Mouse (Mus musculus) limb, embryonic 11.5 days (tissue): ENCODE measurements around the gene Epha10. TPM values are rescaled to one million over a fixed set of nuclear protein-coding genes. Genes with fewer than 3 reads are reported as not detected.

ENCODE experiments used
- ATAC-seq: fragments of 200-750 bp; cut with Nextera tagmentation; 2 replicates; pipeline ENCODE4 v1.8.0; 2017; ENCODE audit warnings: low read depth; ENCODE audit not compliant: insufficient number of reproducible peaks, low FRiP score, low TSS enrichment
- DNase-seq: peaks from one replicate; pipeline ENCODE4 v3.0.0-alpha.2; 2015; ENCODE audit warnings: low spot score
- H3K27ac ChIP-seq: fragments of 300-500 bp; sonication (generic); replicated peaks from 2 replicates; pipeline ENCODE4 v1.5.1; 2014; ENCODE audit warnings: low read depth, mild to moderate bottlenecking, low read length
- H3K27me3 ChIP-seq: fragments of 300-500 bp; sonication (generic); 2 replicates; pipeline ENCODE4 v1.6.1; 2014; ENCODE audit warnings: mild to moderate bottlenecking, low read length, mixed read lengths; ENCODE audit not compliant: control insufficient read depth, insufficient read depth
- H3K36me3 ChIP-seq: fragments of 300-500 bp; sonication (generic); 2 replicates; pipeline ENCODE4 v1.6.1; 2014; ENCODE audit warnings: mild to moderate bottlenecking, low read length, moderate library complexity, mixed read lengths; ENCODE audit not compliant: control insufficient read depth, insufficient read depth
- H3K4me1 ChIP-seq: fragments of 300-500 bp; sonication (generic); 2 replicates; pipeline ENCODE4 v1.6.1; 2014; ENCODE audit warnings: low read length, mixed read lengths; ENCODE audit not compliant: control insufficient read depth, insufficient read depth
- H3K4me2 ChIP-seq: fragments of 300-500 bp; sonication (generic); 2 replicates; pipeline ENCODE4 v1.6.1; 2014; ENCODE audit warnings: low read depth, mild to moderate bottlenecking, moderate library complexity; ENCODE audit not compliant: severe bottlenecking
- H3K4me3 ChIP-seq: fragments of 300-500 bp; sonication (generic); 2 replicates; pipeline ENCODE4 v1.5.1; 2014; ENCODE audit warnings: low read depth, low read length
- H3K9ac ChIP-seq: fragments of 300-500 bp; sonication (generic); 2 replicates; pipeline ENCODE4 v1.6.1; 2014; ENCODE audit warnings: mild to moderate bottlenecking, low read length
- H3K9me3 ChIP-seq: fragments of 300-500 bp; sonication (generic); 2 replicates; pipeline ENCODE4 v1.6.1; 2016; ENCODE audit warnings: low read length; ENCODE audit not compliant: control insufficient read depth
- WGBS: fragments of 180-500 bp; shearing (Covaris S2); extraction: QIAGEN DNeasy Blood & Tissue Kit; methylation state at CpG from one replicate; pipeline ENCODE4 v1.1.7; 2014; 5-methylcytosine and 5-hydroxymethylcytosine counted together
- polyA plus RNA-seq: library from polyadenylated mRNA; unstranded; fragments of >200 nt; fragmentation: Nextera tagmentation; extraction: Ambion mirVana; gene quantifications from 2 replicates; pipeline ENCODE4 v1.2.1, GENCODE M21; 2014

Gene Epha10
- 0.10 and 0.17 TPM in 2 replicates for polyA plus RNA-seq

DNA sequence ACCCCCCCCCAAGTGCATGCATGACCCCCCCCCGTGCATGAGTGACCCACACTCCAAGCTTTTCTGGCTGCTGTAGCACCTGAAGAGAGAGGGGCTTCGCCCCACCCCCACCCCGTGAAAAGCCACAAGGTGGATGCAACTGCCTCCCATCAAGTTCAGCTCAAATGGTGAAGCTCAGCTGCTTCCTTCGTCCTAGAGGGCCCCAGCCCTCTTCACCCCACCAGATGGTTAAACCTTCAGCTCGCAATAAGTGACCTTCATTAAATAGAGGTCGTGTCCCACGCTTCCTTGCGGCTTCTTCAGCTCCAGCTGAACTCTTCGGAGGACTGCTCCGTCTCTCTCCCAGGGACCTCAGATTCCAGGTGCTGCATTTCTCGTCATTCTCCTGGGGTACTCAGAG, at the start of gene Epha10:
Gene Epha10, plus strand, starts transcription at position 301 of the 400 bp plus-strand sequence.
- Histone ChIP-seq H3K4me2 (peak within 1 kb of the TSS; percentile 51), H3K4me1 (peaks cover 7% of the 10 kb centered on the region; the same call in 1 of the 2 replicates), H3K27me3 (peaks cover 60% of the 10 kb centered on the region), H3K27ac (no peak within 1 kb of the TSS), H3K9ac (no peak within 1 kb of the TSS), H3K4me3 (peak within 1 kb of the TSS; percentile 22), H3K9me3 (no peaks in the 10 kb centered on the region), H3K36me3 (no peaks in the 10 kb centered on the region)
- WGBS, result 8% methylated on average over 11 of the region's 11 CpGs
- ATAC-seq (no peak), DNase-seq (no peak)

DNA sequence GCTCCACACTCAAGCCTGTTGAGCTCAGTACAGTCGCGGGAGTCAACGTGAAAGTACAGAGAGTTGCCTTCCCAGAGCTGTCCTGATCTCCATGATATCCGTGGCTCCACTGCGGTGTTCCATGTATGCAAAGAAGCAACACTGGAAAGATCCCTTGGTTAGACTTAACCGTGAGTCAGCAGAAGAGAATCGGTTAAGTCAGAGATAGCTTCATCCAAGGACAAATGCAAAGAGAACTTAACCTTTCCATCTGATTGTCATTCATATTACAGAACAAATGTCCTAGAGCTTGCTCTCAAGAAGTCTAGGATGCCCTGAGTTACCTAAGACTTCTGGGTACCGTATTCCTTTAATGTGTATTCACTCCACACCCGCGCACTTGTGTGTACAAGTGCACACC, 47.9 kb upstream of the Epha10 start:
- ATAC-seq, result no peak

DNA sequence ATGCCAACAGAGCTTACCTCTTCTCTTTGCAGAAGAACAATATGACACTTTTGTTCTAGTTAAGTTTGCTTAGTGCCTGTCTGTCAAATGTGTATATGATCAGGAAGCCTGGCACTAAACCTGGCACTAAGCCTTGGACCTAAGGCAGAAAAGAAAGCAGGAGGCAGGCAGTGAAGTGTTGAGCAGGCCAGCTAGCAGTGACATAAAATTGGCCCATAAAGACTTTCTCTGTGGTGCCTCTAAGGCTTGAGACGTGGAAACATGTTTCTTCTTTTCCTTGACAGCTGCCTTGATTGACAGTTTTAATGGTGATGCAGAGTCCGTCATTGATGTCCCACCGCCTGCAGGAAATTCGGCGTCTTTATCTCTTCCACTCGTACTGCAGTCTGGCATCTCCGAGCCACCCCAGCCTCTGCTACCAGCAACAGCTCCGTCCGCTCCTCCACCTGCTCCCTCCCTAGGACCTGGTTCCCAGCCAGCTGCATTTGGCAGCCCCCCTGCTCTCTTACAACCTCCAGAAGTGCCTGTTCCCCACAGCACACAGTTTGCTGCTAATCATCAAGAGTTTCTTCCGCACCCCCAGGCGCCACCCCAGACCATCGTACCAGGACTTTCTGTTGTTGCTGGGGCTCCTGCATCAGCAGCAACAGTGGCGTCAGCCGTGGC, 42.5 kb upstream of the Epha10 start:
- no peak overlapping the region for H3K9ac ChIP-seq

More for the DNA sequence above, 47.9 kb upstream of the Epha10 start:
- Histone ChIP-seq H3K4me3 (no peak overlapping the region), H3K27me3 (no peaks in the 10 kb centered on the region), H3K4me1 (no peaks in the 10 kb centered on the region), H3K27ac (no peak overlapping the region), H3K36me3 (no peaks in the 10 kb centered on the region; the same call in none of the 2 replicates), H3K9me3 (no peaks in the 10 kb centered on the region), H3K9ac (no peak overlapping the region), H3K4me2 (no peak overlapping the region)
- WGBS, result 95% methylated on average over 10 of the region's 10 CpGs
- DNase-seq, result no peak

DNA sequence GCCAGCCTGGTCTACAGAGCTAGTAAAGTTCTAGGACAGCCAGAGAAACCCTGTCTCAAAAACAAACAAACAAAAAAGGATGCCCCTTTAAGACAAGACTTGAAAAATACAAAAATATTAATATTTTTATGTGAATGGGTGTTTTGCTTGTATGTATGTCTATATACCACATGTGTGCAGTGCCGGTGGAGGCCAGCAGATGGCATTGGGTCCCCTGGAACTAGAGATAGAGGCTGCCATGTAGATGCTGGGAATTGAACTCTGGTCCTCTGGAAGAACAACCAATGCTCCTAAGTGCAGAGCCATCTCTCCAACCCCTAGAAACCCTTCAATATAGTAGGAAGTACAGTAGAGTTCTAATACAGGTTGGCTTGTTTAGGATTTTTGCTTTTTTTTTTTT, 39.7 kb upstream of the Epha10 start:
- Histone ChIP-seq H3K9ac (no peak overlapping the region), H3K9me3 (no peaks in the 10 kb centered on the region), H3K4me3 (no peak overlapping the region), H3K27me3 (no peaks in the 10 kb centered on the region), H3K4me2 (no peak overlapping the region), H3K36me3 (peaks cover 22% of the 10 kb centered on the region), H3K4me1 (no peaks in the 10 kb centered on the region), H3K27ac (no peak overlapping the region)
- DNase-seq, result no peak
- WGBS, result 94% methylated on average over 1 of the region's 1 CpGs
- no peak for ATAC-seq

More for the DNA sequence above, 42.5 kb upstream of the Epha10 start:
- Histone ChIP-seq H3K27ac (no peak overlapping the region), H3K4me3 (no peak overlapping the region), H3K36me3 (peaks cover 22% of the 10 kb centered on the region), H3K9me3 (no peaks in the 10 kb centered on the region), H3K4me2 (no peak overlapping the region), H3K27me3 (no peaks in the 10 kb centered on the region), H3K4me1 (no peaks in the 10 kb centered on the region)
- WGBS, result 86% methylated on average over 14 of the region's 14 CpGs
- ATAC-seq (no peak), DNase-seq (no peak)

DNA sequence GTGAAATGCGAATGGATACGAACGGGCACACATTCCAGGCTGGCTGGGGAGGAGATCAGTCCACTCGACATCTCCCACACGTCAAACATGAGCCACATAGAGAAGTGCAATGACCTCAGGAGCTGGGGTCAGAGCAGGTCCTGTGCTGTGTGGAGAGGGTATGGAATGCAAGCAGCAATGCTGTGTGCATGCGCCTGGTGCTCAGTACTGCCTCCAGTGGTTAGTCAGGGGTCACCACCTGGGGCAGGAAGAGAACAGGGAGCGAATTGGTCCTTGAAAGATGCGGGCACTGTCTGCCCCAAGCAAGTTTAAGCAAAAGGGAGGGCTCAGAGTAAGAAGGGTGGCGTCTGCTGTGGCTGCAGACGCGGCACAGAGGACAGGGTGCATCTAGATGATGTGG, 37.2 kb upstream of the Epha10 start:
- no peak overlapping the region for H3K9ac ChIP-seq
- 0 out of 2 replicates have a peak, but pooled peaks cover 4% of the 10 kb centered on the region for H3K4me1 ChIP-seq
- DNase-seq (peak; percentile 58), ATAC-seq (no peak)
- no peak overlapping the region for H3K4me2 ChIP-seq
- H3K36me3 ChIP-seq, result peaks cover 17% of the 10 kb centered on the region; the same call in 1 of the 2 replicates
- 59% methylated on average over 11 of the region's 11 CpGs for WGBS
- no peak overlapping the region for H3K27ac ChIP-seq
- H3K9me3 ChIP-seq, result no peaks in the 10 kb centered on the region
- no peak overlapping the region for H3K4me3 ChIP-seq
- no peaks in the 10 kb centered on the region for H3K27me3 ChIP-seq

DNA sequence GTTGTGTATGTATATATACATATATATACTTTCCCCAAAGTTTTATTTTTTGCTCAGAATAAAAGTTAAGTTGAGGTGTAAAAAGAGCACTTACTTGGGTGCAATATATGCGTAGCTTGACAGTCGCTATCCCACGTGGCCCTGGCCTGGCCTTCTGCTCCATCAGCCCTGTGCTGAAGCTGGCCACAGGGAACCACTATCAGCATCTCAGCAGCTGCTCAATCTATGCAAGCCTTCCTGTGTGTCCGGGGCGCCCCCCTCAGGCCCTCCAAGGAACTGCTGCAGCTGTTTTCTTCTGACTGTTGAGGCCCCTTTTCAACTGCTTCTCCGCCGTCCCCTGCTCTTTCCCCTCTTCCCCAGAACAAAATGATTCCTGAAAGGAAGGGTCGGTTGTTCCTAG, 33.1 kb upstream of the Epha10 start:
- DNase-seq, result peak; percentile 85
- no peak overlapping the region for H3K9ac ChIP-seq
- 8% methylated on average over 8 of the region's 8 CpGs for WGBS
- no peak for ATAC-seq
- no peaks in the 10 kb centered on the region for H3K9me3 ChIP-seq
- H3K4me3 ChIP-seq, result no peak overlapping the region
- H3K36me3 ChIP-seq, result peaks cover 6% of the 10 kb centered on the region; the same call in 1 of the 2 replicates
- no peaks in the 10 kb centered on the region; the same call in 1 of the 2 replicates for H3K27me3 ChIP-seq
- H3K27ac ChIP-seq, result no peak overlapping the region
- peaks cover 17% of the 10 kb centered on the region for H3K4me1 ChIP-seq
- H3K4me2 ChIP-seq, result no peak overlapping the region

DNA sequence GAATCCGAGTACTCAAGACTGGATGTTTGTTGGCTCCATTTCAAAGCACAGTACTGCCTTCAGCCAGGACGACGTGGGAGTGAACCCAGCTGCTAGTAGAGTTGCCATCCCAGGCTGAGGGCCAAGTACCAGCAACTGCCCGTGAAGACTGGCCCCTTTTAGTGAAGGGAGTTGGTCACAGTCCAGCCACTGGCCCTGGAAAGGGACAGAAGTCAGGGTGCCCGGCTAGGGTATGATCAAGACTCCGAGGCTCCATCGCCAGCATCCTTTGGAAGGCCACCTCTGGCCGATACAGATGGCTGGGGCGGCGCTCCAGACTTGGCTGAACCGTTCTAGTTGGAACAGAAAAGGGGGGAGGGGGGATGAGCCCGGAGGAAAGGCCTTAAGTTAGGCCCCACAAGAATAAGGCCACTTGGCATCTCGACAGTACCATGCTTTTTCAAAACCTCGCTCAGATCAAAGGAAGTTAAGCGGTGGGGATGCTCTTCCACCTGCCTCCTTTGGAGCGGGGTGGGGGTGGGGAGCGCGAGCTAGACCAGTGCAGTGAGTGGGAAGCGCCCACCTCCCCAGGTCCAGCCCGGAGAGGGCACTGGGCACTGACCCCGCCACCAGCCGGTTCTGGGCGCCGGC, 31.0 kb upstream of the Epha10 start:
- H3K9me3 ChIP-seq, result no peaks in the 10 kb centered on the region
- ATAC-seq, result peak; percentile 61
- peak; percentile 44 for DNase-seq
- peak overlapping the region; percentile 86 for H3K9ac ChIP-seq
- no peaks in the 10 kb centered on the region; the same call in 1 of the 2 replicates for H3K27me3 ChIP-seq
- peak overlapping the region; percentile 70 for H3K27ac ChIP-seq
- WGBS, result 5% methylated on average over 23 of the region's 24 CpGs
- H3K4me3 ChIP-seq, result peak overlapping the region; percentile 98
- peaks cover 17% of the 10 kb centered on the region for H3K4me1 ChIP-seq
- H3K36me3 ChIP-seq, result no peaks in the 10 kb centered on the region
- peak overlapping the region; percentile 64 for H3K4me2 ChIP-seq

DNA sequence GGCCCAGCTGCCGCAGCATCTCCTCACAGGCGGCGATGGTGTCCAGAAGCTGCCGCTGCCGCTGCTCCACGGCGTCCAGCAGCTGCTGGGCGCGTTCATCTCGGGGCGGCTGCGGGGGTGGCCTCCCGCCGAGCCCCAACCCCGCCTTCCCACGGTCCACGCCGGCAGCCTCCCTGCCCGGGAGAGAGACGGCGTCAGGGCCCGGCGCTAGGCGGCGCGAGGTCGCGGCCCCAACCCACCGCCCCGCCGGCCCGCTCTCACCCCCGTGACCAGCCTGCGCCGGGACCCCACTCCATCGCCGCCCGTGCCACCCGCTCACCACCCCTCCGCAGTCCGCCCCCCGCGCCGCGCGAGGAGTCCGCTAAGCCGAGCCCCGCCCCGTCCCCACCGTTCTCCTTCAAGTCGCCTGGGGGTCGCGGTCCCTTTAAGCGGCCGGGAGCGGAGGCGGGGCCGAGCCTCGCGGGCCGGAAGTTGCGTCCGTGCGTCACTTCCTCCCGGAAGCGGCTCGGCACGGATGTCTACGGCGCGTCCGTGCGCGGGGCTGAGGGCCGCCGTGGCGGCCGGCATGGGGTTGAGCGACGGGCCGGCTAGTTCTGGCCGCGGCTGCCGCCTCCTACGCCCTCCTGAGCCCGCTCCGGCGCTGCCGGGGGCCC, 30.3 kb upstream of the Epha10 start, which contains the start of gene Yrdc:
Gene Yrdc, plus strand, starts transcription at position 419 of the 653 bp plus-strand sequence.
- H3K9me3 ChIP-seq, result no peaks in the 10 kb centered on the region
- no peaks in the 10 kb centered on the region; the same call in 1 of the 2 replicates for H3K27me3 ChIP-seq
- H3K4me3 ChIP-seq, result peak within 1 kb of the TSS; percentile 98
- no peaks in the 10 kb centered on the region for H3K36me3 ChIP-seq
- peak within 1 kb of the TSS; percentile 86 for H3K9ac ChIP-seq
- H3K4me1 ChIP-seq, result peaks cover 17% of the 10 kb centered on the region
- peak within 1 kb of the TSS; percentile 91 for H3K4me2 ChIP-seq
- H3K27ac ChIP-seq, result peak within 1 kb of the TSS; percentile 74
- under 1% methylated on average over 70 of the region's 90 CpGs for WGBS
- DNase-seq (peak; percentile 96), ATAC-seq (peak; percentile 90)
